Mouse (Mus musculus) layer of hippocampus, adult 2 months (tissue): Measurements from ENCODE around the gene Myct1. TPM values are rescaled to one million over a fixed set of nuclear protein-coding genes. Genes with fewer than 3 reads are reported as not detected.

ENCODE experiments used
- DNase-seq, 2 experiments: peaks; one replicate each; pipeline ENCODE4 v3.0.0; 2022; ENCODE audit warnings: low spot score in 2 of 2
- H3K27ac ChIP-seq: fragments of 200-600 bp; 2 replicates; pipeline ENCODE4 v1.8.1; 2022
- H3K4me3 ChIP-seq: fragments of 200-600 bp; 2 replicates; pipeline ENCODE4 v1.8.1; 2022; ENCODE audit warnings: mild to moderate bottlenecking
- CTCF ChIP-seq: fragments of 200-600 bp; conservative IDR thresholded peaks from 2 replicates; pipeline ENCODE4 v1.8.1; 2022; ENCODE audit warnings: antibody characterized with exemption, mild to moderate bottlenecking, moderate library complexity
- total RNA-seq, 2 experiments: library from RNA; stranded (reverse); gene quantifications; 2 replicates each; pipeline ENCODE4 v1.2.3; 2021

Gene Myct1
- total RNA-seq, 2 experiments from 2014 or later: 0.20 to 0.25 TPM

- no peak for TF ChIP-seq CTCF
- H3K27ac ChIP-seq: no peak within 1 kb of the TSS
- H3K4me3 ChIP-seq: no peak within 1 kb of the TSS
- no peak for DNase-seq
These were observed 45.5 kb downstream of the Myct1 start, which contains the start of gene Vip for GRCm38 (mm10) chr10:5639112-5639511. Gene Vip (plus strand): TSS chr10:5639218.

Other genes with a start within 250 kb of the Myct1 start
- gene Syne1, start 42.3 kb upstream of the Myct1 start, total RNA-seq: 100 to 1,000 TPM; 307 to 317 TPM
- gene Vip, start 45.4 kb downstream of the Myct1 start, total RNA-seq: 10 to 100 TPM; 13.6 to 17.5 TPM
- 1 to 10 TPM in 1 of 2 experiments, under 1 TPM in 1; 0.83 to 1.1 TPM for gene Fbxo5, start 211.8 kb downstream of the Myct1 start, total RNA-seq
- 10 to 100 TPM; 10.6 to 12.0 TPM for gene Mtrf1l, start 230.1 kb downstream of the Myct1 start, total RNA-seq